Mouse (Mus musculus) testis, postnatal 10 days (tissue): Measurements from ENCODE around the gene Lrwd1.

Experiments used
- DNase-seq: peaks from one replicate; pipeline ENCODE4 v3.0.0; 2021; ENCODE audit warnings: low spot score

The Lrwd1 gene

GRCm38 (mm10) chr5:136088821-136089575 is 46.9 kb downstream of the Lrwd1 start:
- peak; percentile 61 for DNase-seq

GRCm38 (mm10) chr5:136086290-136086689 is 49.6 kb downstream of the Lrwd1 start:
- DNase-seq, result no peak

GRCm38 (mm10) chr5:136084891-136085651 is 50.8 kb downstream of the Lrwd1 start:
- peak; percentile 73 for DNase-seq

GRCm38 (mm10) chr5:136084144-136084881 is 51.6 kb downstream of the Lrwd1 start:
- no peak for DNase-seq

GRCm38 (mm10) chr5:136083669-136084107 is 52.2 kb downstream of the Lrwd1 start, which contains the start of gene Rasa4:
Gene Rasa4, plus strand, starts transcription at chr5:136083916.
- DNase-seq, result peak; percentile 94

- no peak for DNase-seq
These were observed 53.5 kb downstream of the Lrwd1 start for GRCm38 (mm10) chr5:136082345-136082744.

GRCm38 (mm10) chr5:136078136-136078535 is 57.7 kb downstream of the Lrwd1 start:
- DNase-seq, result no peak

GRCm38 (mm10) chr5:136077001-136077550 is 58.8 kb downstream of the Lrwd1 start:
- DNase-seq, result no peak

GRCm38 (mm10) chr5:136076284-136076683 is 59.6 kb downstream of the Lrwd1 start:
- no peak for DNase-seq

GRCm38 (mm10) chr5:136075076-136075475 is 60.8 kb downstream of the Lrwd1 start:
- no peak for DNase-seq

- no peak for DNase-seq
These were observed 62.3 kb downstream of the Lrwd1 start for GRCm38 (mm10) chr5:136073526-136073925.

- DNase-seq, result no peak
These were observed 62.8 kb downstream of the Lrwd1 start for GRCm38 (mm10) chr5:136073051-136073450.
